Mouse (Mus musculus) cerebellum, postnatal 14 days (tissue): Measurements from ENCODE around the gene Stab2.

Experiments
- DNase-seq, 2 experiments: peaks; one replicate each; pipeline ENCODE4 v3.0.0; 2021; ENCODE audit warnings: mixed read lengths in 2 of 2

The Stab2 gene

GRCm38 (mm10) chr10:86976001-86976726 is 31.7 kb downstream of the Stab2 start:
- peak; percentile 50 to 73 for DNase-seq

- DNase-seq, result peak in 1 of 2 experiments; percentile 5
Measured at GRCm38 (mm10) chr10:86973276-86973675, 34.5 kb downstream of the Stab2 start.

- peak in 1 of 2 experiments; percentile 7 for DNase-seq
Measured at GRCm38 (mm10) chr10:86972503-86972826, 35.4 kb downstream of the Stab2 start.

- peak; percentile 81 to 88 for DNase-seq
Measured at GRCm38 (mm10) chr10:86971680-86972502, 35.9 kb downstream of the Stab2 start.

GRCm38 (mm10) chr10:86969346-86969745 is 38.5 kb downstream of the Stab2 start:
- no peak for DNase-seq

GRCm38 (mm10) chr10:86961542-86962466 is 46.0 kb downstream of the Stab2 start:
- no peak for DNase-seq

GRCm38 (mm10) chr10:86955299-86955698 is 52.5 kb downstream of the Stab2 start:
- DNase-seq, result no peak

GRCm38 (mm10) chr10:86952696-86953095 is 55.1 kb downstream of the Stab2 start:
- no peak for DNase-seq

- DNase-seq, result no peak
Measured at GRCm38 (mm10) chr10:86950806-86951205, 57.0 kb downstream of the Stab2 start.

- DNase-seq, result no peak
Measured at GRCm38 (mm10) chr10:86949886-86950285, 57.9 kb downstream of the Stab2 start.

GRCm38 (mm10) chr10:86947541-86947940 is 60.3 kb downstream of the Stab2 start:
- DNase-seq, result peak in 1 of 2 experiments; percentile 2

- DNase-seq, result no peak
Measured at GRCm38 (mm10) chr10:86940591-86940990, 67.2 kb downstream of the Stab2 start.

GRCm38 (mm10) chr10:86934376-86934775 is 73.4 kb downstream of the Stab2 start:
- no peak for DNase-seq

- no peak for DNase-seq
Measured at GRCm38 (mm10) chr10:86933906-86934305, 73.9 kb downstream of the Stab2 start.

GRCm38 (mm10) chr10:86933180-86933695 is 74.6 kb downstream of the Stab2 start:
- DNase-seq, result no peak

- DNase-seq, result no peak
Measured at GRCm38 (mm10) chr10:86923602-86924001, 84.2 kb downstream of the Stab2 start.

- DNase-seq, result no peak
Measured at GRCm38 (mm10) chr10:86915595-86915994, 92.2 kb downstream of the Stab2 start.

GRCm38 (mm10) chr10:86908562-86908961 is 99.3 kb downstream of the Stab2 start:
- no peak for DNase-seq

- no peak for DNase-seq
Measured at GRCm38 (mm10) chr10:86907043-86907442, 100.8 kb downstream of the Stab2 start.

GRCm38 (mm10) chr10:86895531-86895930 is 112.3 kb downstream of the Stab2 start:
- DNase-seq, result peak in 1 of 2 experiments; percentile 17

GRCm38 (mm10) chr10:86891066-86891465 is 116.8 kb downstream of the Stab2 start:
- DNase-seq, result no peak

- DNase-seq, result peak; percentile 53 to 64
Measured at GRCm38 (mm10) chr10:86890166-86890930, 117.5 kb downstream of the Stab2 start.
